Mouse (Mus musculus) limb, embryonic 11.5 days (tissue): ENCODE measurements at regions not wholly inside any gene's neighbourhood (a gene's known extent, or its start where the extent isn't known, plus 50 kb on each side); places are given as distances from the start of the nearest gene placed in this dataset.

Source experiments
- ATAC-seq: fragments of 200-750 bp; cut with Nextera tagmentation; 2 replicates; pipeline ENCODE4 v1.8.0; 2017; ENCODE audit warnings: low read depth; ENCODE audit not compliant: insufficient number of reproducible peaks, low FRiP score, low TSS enrichment
- DNase-seq: peaks from one replicate; pipeline ENCODE4 v3.0.0-alpha.2; 2015; ENCODE audit warnings: low spot score
- H3K27ac ChIP-seq: fragments of 300-500 bp; sonication (generic); replicated peaks from 2 replicates; pipeline ENCODE4 v1.5.1; 2014; ENCODE audit warnings: low read depth, mild to moderate bottlenecking, low read length
- H3K27me3 ChIP-seq: fragments of 300-500 bp; sonication (generic); 2 replicates; pipeline ENCODE4 v1.6.1; 2014; ENCODE audit warnings: mild to moderate bottlenecking, low read length, mixed read lengths; ENCODE audit not compliant: control insufficient read depth, insufficient read depth
- H3K36me3 ChIP-seq: fragments of 300-500 bp; sonication (generic); 2 replicates; pipeline ENCODE4 v1.6.1; 2014; ENCODE audit warnings: mild to moderate bottlenecking, low read length, moderate library complexity, mixed read lengths; ENCODE audit not compliant: control insufficient read depth, insufficient read depth
- H3K4me1 ChIP-seq: fragments of 300-500 bp; sonication (generic); 2 replicates; pipeline ENCODE4 v1.6.1; 2014; ENCODE audit warnings: low read length, mixed read lengths; ENCODE audit not compliant: control insufficient read depth, insufficient read depth
- H3K4me2 ChIP-seq: fragments of 300-500 bp; sonication (generic); 2 replicates; pipeline ENCODE4 v1.6.1; 2014; ENCODE audit warnings: low read depth, mild to moderate bottlenecking, moderate library complexity; ENCODE audit not compliant: severe bottlenecking
- H3K4me3 ChIP-seq: fragments of 300-500 bp; sonication (generic); 2 replicates; pipeline ENCODE4 v1.5.1; 2014; ENCODE audit warnings: low read depth, low read length
- H3K9ac ChIP-seq: fragments of 300-500 bp; sonication (generic); 2 replicates; pipeline ENCODE4 v1.6.1; 2014; ENCODE audit warnings: mild to moderate bottlenecking, low read length
- H3K9me3 ChIP-seq: fragments of 300-500 bp; sonication (generic); 2 replicates; pipeline ENCODE4 v1.6.1; 2016; ENCODE audit warnings: low read length; ENCODE audit not compliant: control insufficient read depth
- WGBS: fragments of 180-500 bp; shearing (Covaris S2); extraction: QIAGEN DNeasy Blood & Tissue Kit; methylation state at CpG from one replicate; pipeline ENCODE4 v1.1.7; 2014; 5-methylcytosine and 5-hydroxymethylcytosine counted together

DNA sequence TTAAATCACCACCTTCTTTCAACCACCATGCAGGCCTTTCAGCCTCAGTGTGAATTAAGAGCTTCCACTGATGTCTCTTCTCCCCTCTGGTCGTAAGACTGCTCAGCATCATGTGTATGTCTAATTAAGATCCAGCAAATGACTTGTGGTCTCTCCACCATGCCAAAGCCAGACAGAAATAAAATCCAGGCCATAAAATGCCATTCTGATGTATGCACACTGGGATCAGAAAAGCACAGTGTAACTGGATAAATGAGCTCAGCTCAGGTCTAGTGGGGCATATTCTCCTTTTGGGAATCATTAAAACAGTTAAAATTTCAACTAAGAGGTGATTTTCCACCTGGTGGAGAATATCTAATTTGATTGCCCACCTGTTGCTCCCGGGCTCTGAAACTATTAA, 136.5 kb downstream of the Slc5a7 start:
- no peak for DNase-seq
- Histone ChIP-seq H3K27me3 (no peaks in the 10 kb centered on the region), H3K4me1 (no peaks in the 10 kb centered on the region), H3K27ac (no peak overlapping the region), H3K36me3 (no peaks in the 10 kb centered on the region), H3K4me3 (no peak overlapping the region), H3K4me2 (no peak overlapping the region), H3K9me3 (no peaks in the 10 kb centered on the region), H3K9ac (no peak overlapping the region)
- WGBS, result 44% methylated on average over 2 of the region's 2 CpGs
- no peak for ATAC-seq

DNA sequence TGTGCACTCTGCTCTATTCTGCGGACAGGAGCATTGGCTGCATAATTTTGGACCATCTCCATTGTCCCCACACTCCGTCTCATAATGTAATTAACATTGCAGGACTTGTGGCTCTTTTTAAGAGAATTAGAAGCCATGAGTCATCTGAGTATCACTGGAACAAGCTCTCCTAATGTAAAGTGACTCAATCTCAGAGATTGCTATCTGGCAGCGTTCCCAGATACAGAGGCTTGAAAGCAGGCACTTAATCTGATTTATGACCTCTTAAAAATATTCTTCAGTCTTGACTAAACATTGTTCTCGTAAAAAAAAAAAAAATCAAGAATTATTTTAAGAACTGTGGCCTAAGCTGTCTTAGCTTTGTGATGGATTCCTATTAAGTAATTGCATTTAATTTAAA, 140.1 kb downstream of the Slc5a7 start:
- Histone ChIP-seq H3K4me3 (no peak overlapping the region), H3K4me2 (no peak overlapping the region), H3K4me1 (no peaks in the 10 kb centered on the region), H3K9ac (no peak overlapping the region), H3K27ac (no peak overlapping the region), H3K9me3 (no peaks in the 10 kb centered on the region), H3K36me3 (no peaks in the 10 kb centered on the region), H3K27me3 (no peaks in the 10 kb centered on the region)
- ATAC-seq, result no peak
- 61% methylated on average over 4 of the region's 4 CpGs for WGBS
- DNase-seq, result no peak

DNA sequence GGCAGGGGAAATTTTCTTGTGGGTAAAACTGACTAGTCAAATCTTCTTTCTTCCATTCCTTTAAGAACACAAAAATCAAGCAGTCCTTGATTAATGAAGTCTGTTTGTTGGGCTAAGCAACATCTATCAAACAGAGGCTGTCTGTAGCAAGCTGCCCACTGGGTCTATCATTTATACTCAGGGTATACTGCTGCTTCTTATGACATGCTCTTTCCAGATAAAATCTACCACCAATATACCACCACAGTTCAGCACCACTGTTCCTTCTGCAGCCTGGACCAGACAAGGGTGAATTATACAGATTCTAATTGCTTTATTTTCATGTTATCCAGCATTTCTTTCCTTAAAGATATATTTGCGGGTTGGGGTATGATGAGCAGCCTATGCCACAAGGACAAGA, 140.5 kb downstream of the Slc5a7 start:
- H3K4me1 ChIP-seq, result no peaks in the 10 kb centered on the region
- H3K27me3 ChIP-seq, result no peaks in the 10 kb centered on the region
- no peak for ATAC-seq
- DNase-seq, result no peak
- H3K9me3 ChIP-seq, result no peaks in the 10 kb centered on the region
- no peak overlapping the region for H3K4me2 ChIP-seq
- WGBS, result 91% methylated on average over 1 of the region's 1 CpGs
- H3K27ac ChIP-seq, result no peak overlapping the region
- no peak overlapping the region for H3K9ac ChIP-seq
- no peak overlapping the region for H3K4me3 ChIP-seq
- no peaks in the 10 kb centered on the region for H3K36me3 ChIP-seq

GRCm38 (mm10) chr17:54155801-54156200, 143.0 kb downstream of the Slc5a7 start:
- no peak overlapping the region for H3K27ac ChIP-seq
- no peaks in the 10 kb centered on the region for H3K27me3 ChIP-seq
- no peaks in the 10 kb centered on the region for H3K9me3 ChIP-seq
- H3K9ac ChIP-seq, result no peak overlapping the region
- no peak overlapping the region for H3K4me3 ChIP-seq
- no peaks in the 10 kb centered on the region for H3K36me3 ChIP-seq
- WGBS, result 85% methylated on average over 1 of the region's 1 CpGs
- ATAC-seq, result no peak
- no peak for DNase-seq
- no peak overlapping the region for H3K4me2 ChIP-seq
- no peaks in the 10 kb centered on the region for H3K4me1 ChIP-seq

DNA sequence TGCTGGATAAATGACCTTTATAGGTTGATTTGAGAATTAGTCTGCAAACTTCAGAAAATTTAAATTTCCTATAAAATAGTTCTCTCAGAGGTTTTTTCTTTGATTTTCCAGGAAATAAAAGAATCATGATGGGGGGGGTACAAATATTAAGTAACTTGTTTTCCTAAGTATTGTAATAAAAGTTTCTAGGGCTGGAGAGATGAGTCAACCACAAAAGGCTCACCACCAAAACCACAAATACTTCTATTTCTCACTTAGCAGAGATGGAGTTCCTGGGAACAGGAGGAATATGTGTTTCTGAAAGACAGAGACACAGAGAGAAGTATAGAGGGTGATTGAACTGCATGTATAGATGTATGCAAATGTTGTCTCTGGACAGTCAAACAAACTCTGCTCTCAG, 144.3 kb downstream of the Slc5a7 start:
- no peak overlapping the region for H3K9ac ChIP-seq
- DNase-seq (no peak), ATAC-seq (no peak)
- no peak overlapping the region for H3K27ac ChIP-seq
- no peaks in the 10 kb centered on the region for H3K4me1 ChIP-seq
- H3K4me3 ChIP-seq, result no peak overlapping the region
- no peaks in the 10 kb centered on the region for H3K36me3 ChIP-seq
- no peak overlapping the region for H3K4me2 ChIP-seq
- no peaks in the 10 kb centered on the region for H3K27me3 ChIP-seq
- H3K9me3 ChIP-seq, result no peaks in the 10 kb centered on the region
